8 mouse cellular contexts compared by ENCODE assay signal in the genomic region with DNA sequence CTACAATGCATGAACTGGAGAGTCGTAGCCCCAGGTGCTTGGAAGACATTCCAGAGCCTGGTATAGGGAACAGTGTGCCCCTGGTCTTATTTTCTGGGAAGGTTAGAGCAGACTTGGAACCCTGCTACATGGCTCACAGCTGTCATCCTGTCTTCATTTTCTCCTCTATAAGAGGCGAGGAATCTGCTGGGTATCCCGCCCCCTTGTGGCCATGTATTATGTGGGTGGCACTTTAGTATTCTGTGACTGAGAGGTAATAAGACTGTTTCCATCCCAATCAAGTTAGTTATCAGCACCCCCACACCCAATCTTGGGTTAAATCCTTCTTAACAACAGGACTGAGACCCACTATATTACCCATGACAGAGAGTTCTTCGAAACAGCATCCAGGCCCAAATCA.
A peak's percentile ranks its signal among the peaks of the same experiment; 100 is the strongest.
DNase-seq lines count a peak whose midpoint lies in the region; ATAC-seq and TF ChIP-seq lines count a peak whose summit lies in the region.
"Not testable (repeated sequence)": the region's sequence is repeated elsewhere in the genome, so short reads cannot be mapped to it uniquely, and the experiment has no call there.

No protein-coding gene starts in this region.

- H3K36me3 ChIP-seq in G1E (replicated peaks); liver, embryonic 14.5 days (replicated peaks; ENCODE audit: control insufficient read depth, insufficient read depth, low read depth): not testable (repeated sequence)

- not testable (repeated sequence) for TF ChIP-seq EP300 in liver, embryonic 14.5 days (IDR thresholded peaks at IDR 0.05; ENCODE audit: low read depth)

- not testable (repeated sequence) for TF ChIP-seq CTCF in G1E (IDR thresholded peaks at IDR 0.05; ENCODE audit: low read depth, low read length)
- TF ChIP-seq CTCF in liver, embryonic 14.5 days (IDR thresholded peaks at IDR 0.05; ENCODE audit: low read depth) = peak; percentile 36; the same call in 1 of the 2 replicates

- H3K4me1 ChIP-seq in G1E (ENCODE audit: insufficient read depth, low read depth, low read length); liver, embryonic 14.5 days (replicated peaks; ENCODE audit: control insufficient read depth in 2 of 2, insufficient read depth in 2 of 2, low read length in 1 of 2): not testable (repeated sequence)

- 51% methylated on average over 4 of the region's 4 CpGs for WGBS in liver, embryonic 14.5 days (ENCODE audit: insufficient replicate concordance)

- not testable (repeated sequence) for H3K9ac ChIP-seq in liver, embryonic 14.5 days (replicated peaks)

- not testable (repeated sequence) for H3K9me3 ChIP-seq in G1E (replicated peaks); liver, embryonic 14.5 days (ENCODE audit: control insufficient read depth, low read length)

- not testable (repeated sequence) for H3K27ac ChIP-seq in liver, embryonic 14.5 days

- peak; percentile 29 for DNase-seq in A20 (ENCODE audit: low read depth, low spot score)
- DNase-seq in G1E (ENCODE audit: low spot score); liver, embryonic 14.5 days (ENCODE audit: low read depth in 3 of 3, low spot score in 3 of 3): not testable (repeated sequence)
- peak; percentile 18 for DNase-seq in adrenal gland, adult 2 months
- peak; percentile 6 for DNase-seq in embryo, embryonic 10.5 days (ENCODE audit: low spot score)
- peak; percentile 6 for DNase-seq in kidney, adult 18-20 months
- peak; percentile 13 to 44 for DNase-seq in natural killer cell, adult 2 months (ENCODE audit: low spot score in 2 of 2)
- peak; percentile 5 to 13 for DNase-seq in thymus, adult 18-20 months

- H3K4me3 ChIP-seq in G1E (ENCODE audit: low read depth, low read length); liver, embryonic 14.5 days (ENCODE audit: insufficient read depth in 1 of 2, low read depth in 2 of 2, low read length in 2 of 2): not testable (repeated sequence)

- peak; percentile 40 for ATAC-seq in G1E (ENCODE audit: extremely low read depth, insufficient number of reproducible peaks, low FRiP score, poor library complexity, severe bottlenecking)
- not testable (repeated sequence) for ATAC-seq in liver, embryonic 14.5 days (ENCODE audit: insufficient read depth)

- not testable (repeated sequence) for H3K27me3 ChIP-seq in G1E (ENCODE audit: insufficient read depth, low read length); liver, embryonic 14.5 days (ENCODE audit: control insufficient read depth, insufficient read depth, low read length)

- not testable (repeated sequence) for H3K4me2 ChIP-seq in liver, embryonic 14.5 days (ENCODE audit: low read depth)
